Mouse (Mus musculus) forebrain, embryonic 16.5 days (tissue): Measurements from ENCODE around the gene Kcnk3. TPM values are rescaled to one million over a fixed set of nuclear protein-coding genes. Genes with fewer than 3 reads are reported as not detected.

Experiments used
- ATAC-seq: fragments of 200-750 bp; cut with Nextera tagmentation; 2 replicates; pipeline ENCODE4 v1.8.0; 2017; ENCODE audit warnings: mild to moderate bottlenecking, moderate library complexity
- H3K27ac ChIP-seq: fragments of 300-500 bp; sonication (generic); 2 replicates; pipeline ENCODE4 v1.5.1; 2014; ENCODE audit warnings: low read length, control low read depth
- H3K27me3 ChIP-seq: fragments of 300-500 bp; sonication (generic); replicated peaks from 2 replicates; pipeline ENCODE4 v1.6.1; 2014; ENCODE audit warnings: low read length; ENCODE audit not compliant: control insufficient read depth, insufficient read depth
- H3K36me3 ChIP-seq: fragments of 300-500 bp; sonication (generic); 2 replicates; pipeline ENCODE4 v1.6.1; 2014; ENCODE audit not compliant: control insufficient read depth, insufficient read depth
- H3K4me1 ChIP-seq: fragments of 300-500 bp; sonication (generic); replicated peaks from 2 replicates; pipeline ENCODE4 v1.6.1; 2014; ENCODE audit warnings: low read length; ENCODE audit not compliant: control insufficient read depth, insufficient read depth
- H3K4me2 ChIP-seq: fragments of 300-500 bp; sonication (generic); 2 replicates; pipeline ENCODE4 v1.6.1; 2014; ENCODE audit warnings: mild to moderate bottlenecking, low read length, control low read depth
- H3K4me3 ChIP-seq: fragments of 300-500 bp; sonication (generic); replicated peaks from 2 replicates; pipeline ENCODE4 v1.5.1; 2014; ENCODE audit warnings: mild to moderate bottlenecking, low read length, control low read depth
- H3K9ac ChIP-seq: fragments of 300-500 bp; sonication (generic); replicated peaks from 2 replicates; pipeline ENCODE4 v1.6.1; 2014; ENCODE audit warnings: low read depth, low read length, control low read depth
- H3K9me3 ChIP-seq: fragments of 300-500 bp; sonication (generic); 2 replicates; pipeline ENCODE4 v1.6.1; 2016; ENCODE audit warnings: low read length; ENCODE audit not compliant: control insufficient read depth
- WGBS: fragments of 180-500 bp; shearing (Covaris S2); extraction: QIAGEN DNeasy Blood & Tissue Kit; methylation state at CpG from one replicate; pipeline ENCODE4 v1.1.7; 2014; 5-methylcytosine and 5-hydroxymethylcytosine counted together
- polyA plus RNA-seq: library from polyadenylated mRNA; unstranded; fragments of >200 nt; fragmentation: Nextera tagmentation; extraction: Ambion mirVana; gene quantifications from 2 replicates; pipeline ENCODE4 v1.2.1, GENCODE M21; 2015

Kcnk3 gene
- 2.8 and 3.5 TPM in 2 replicates for polyA plus RNA-seq

GRCm38 (mm10) chr5:30587681-30588300, at the start of gene Kcnk3:
Gene Kcnk3 (plus strand): TSS chr5:30588170.
- Histone ChIP-seq H3K9me3 (no peaks in the 10 kb centered on the region), H3K27me3 (peaks cover 23% of the 10 kb centered on the region), H3K36me3 (no peaks in the 10 kb centered on the region), H3K4me1 (peaks cover 15% of the 10 kb centered on the region), H3K4me3 (peak within 1 kb of the TSS; percentile 60), H3K27ac (0 out of 2 replicates have a peak within 1 kb of the TSS, but pooled peaks have one; percentile 42), H3K9ac (peak within 1 kb of the TSS; percentile 70), H3K4me2 (peak within 1 kb of the TSS; percentile 94)
- peak; percentile 74 for ATAC-seq
- WGBS = 0% methylated on average over 27 of the region's 54 CpGs

DNA sequence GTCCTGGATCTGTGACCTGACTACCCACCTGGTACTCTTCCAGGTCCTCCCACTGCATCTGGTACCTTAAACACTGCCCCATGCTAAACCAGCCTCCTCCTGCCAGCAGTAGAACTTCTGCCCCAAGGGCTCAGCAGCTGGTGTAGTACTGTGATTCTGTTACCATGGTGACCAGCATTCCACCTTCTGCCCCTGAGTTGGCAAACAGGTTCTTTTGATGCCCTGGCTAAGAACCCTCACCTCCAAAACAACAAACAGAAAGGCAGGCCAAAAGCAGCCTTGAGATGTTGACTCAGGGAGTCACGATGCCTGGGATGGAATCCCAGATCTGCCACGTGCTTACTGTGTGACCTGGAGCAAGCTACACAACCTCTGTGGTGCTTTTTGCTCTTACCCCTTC, 42.3 kb upstream of the Kcnk3 start, which contains the start of gene Cib4:
Cib4 (minus strand) TSS at position 139 of the 400 bp plus-strand sequence.
- H3K27ac ChIP-seq = no peak within 1 kb of the TSS
- H3K27me3 ChIP-seq = no peaks in the 10 kb centered on the region
- 45% methylated on average over 2 of the region's 2 CpGs for WGBS
- H3K9me3 ChIP-seq = no peaks in the 10 kb centered on the region
- peaks cover 5% of the 10 kb centered on the region for H3K4me1 ChIP-seq
- no peaks in the 10 kb centered on the region for H3K36me3 ChIP-seq
- no peak within 1 kb of the TSS for H3K4me2 ChIP-seq
- H3K4me3 ChIP-seq = no peak within 1 kb of the TSS
- H3K9ac ChIP-seq = no peak within 1 kb of the TSS
- ATAC-seq = no peak

GRCm38 (mm10) chr5:30548681-30549080, 39.3 kb upstream of the Kcnk3 start:
- no peaks in the 10 kb centered on the region for H3K36me3 ChIP-seq
- H3K4me2 ChIP-seq = no peak overlapping the region
- WGBS = 42% methylated on average over 2 of the region's 2 CpGs
- no peak overlapping the region for H3K4me3 ChIP-seq
- peaks cover 5% of the 10 kb centered on the region for H3K4me1 ChIP-seq
- H3K9ac ChIP-seq = no peak overlapping the region
- ATAC-seq = no peak; the same call in 1 of the 2 replicates
- no peaks in the 10 kb centered on the region for H3K27me3 ChIP-seq
- H3K27ac ChIP-seq = no peak overlapping the region
- H3K9me3 ChIP-seq = no peaks in the 10 kb centered on the region

DNA sequence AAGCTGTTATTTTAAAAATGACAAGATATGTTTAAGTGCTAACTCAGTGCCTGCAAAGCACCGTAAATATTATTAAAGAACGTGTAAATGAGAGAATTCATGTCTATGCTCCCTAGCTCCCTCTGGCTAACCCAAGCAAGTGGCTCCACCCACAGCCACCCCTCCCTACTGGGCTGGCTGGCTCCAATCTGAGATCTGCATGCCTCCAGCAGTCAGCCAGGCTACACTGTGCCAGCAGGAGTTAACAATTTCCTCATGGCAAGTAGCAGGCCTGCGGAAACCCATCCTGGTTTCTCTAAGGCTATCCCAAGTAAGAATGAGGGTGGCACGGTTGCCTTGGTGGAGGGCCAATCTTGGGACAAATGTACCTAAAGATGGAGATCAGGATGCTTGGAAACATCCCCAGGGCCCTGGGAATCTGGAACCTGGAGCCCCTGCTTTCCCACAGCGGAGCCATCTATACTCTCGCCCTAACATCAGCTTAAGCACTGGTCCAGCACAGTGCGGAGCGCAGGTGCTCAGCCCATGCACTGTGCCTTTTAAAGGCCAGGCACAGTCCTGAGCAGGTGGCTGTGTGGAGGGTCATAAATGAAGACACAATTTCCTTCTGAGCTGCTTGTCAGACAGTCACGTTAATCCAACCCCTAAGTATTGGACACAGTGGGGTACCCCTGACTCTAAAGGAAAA, 37.5 kb upstream of the Kcnk3 start:
- peak; percentile 89 for ATAC-seq
- Histone ChIP-seq H3K27me3 (no peaks in the 10 kb centered on the region), H3K27ac (no peak overlapping the region), H3K4me1 (peaks cover 5% of the 10 kb centered on the region), H3K4me2 (no peak overlapping the region), H3K4me3 (no peak overlapping the region), H3K36me3 (no peaks in the 10 kb centered on the region), H3K9me3 (no peaks in the 10 kb centered on the region), H3K9ac (no peak overlapping the region)
- 55% methylated on average over 9 of the region's 9 CpGs for WGBS

GRCm38 (mm10) chr5:30551022-30551638, 36.8 kb upstream of the Kcnk3 start:
- Histone ChIP-seq H3K36me3 (no peaks in the 10 kb centered on the region), H3K9ac (no peak overlapping the region), H3K4me3 (no peak overlapping the region), H3K4me1 (peaks cover 5% of the 10 kb centered on the region), H3K27me3 (no peaks in the 10 kb centered on the region), H3K4me2 (no peak overlapping the region), H3K9me3 (no peaks in the 10 kb centered on the region), H3K27ac (no peak overlapping the region)
- 78% methylated on average over 8 of the region's 8 CpGs for WGBS
- no peak for ATAC-seq

GRCm38 (mm10) chr5:30552006-30552405, 36.0 kb upstream of the Kcnk3 start:
- H3K27me3 ChIP-seq = no peaks in the 10 kb centered on the region
- no peak for ATAC-seq

DNA sequence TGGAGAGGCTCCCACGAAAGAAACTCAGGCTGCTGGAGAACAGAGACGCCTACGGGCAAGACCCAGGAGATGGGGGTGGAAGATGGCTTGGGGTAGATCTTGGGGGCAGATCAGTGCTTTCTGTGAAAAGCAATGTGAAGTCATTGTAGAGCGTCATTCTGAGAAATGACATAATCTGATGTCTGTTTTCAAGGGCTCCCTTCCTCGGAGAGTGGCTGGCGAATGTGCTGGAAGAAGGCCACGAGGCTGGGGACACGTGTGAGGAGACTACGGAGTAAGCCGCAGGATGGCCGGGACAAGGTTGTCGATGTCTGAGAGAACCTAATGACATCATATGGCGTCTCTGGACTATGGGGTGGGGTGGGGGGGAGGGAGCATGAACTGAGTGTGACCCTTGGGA, 34.0 kb upstream of the Kcnk3 start:
- Histone ChIP-seq H3K27me3 (no peaks in the 10 kb centered on the region), H3K9me3 (no peaks in the 10 kb centered on the region), H3K4me2 (no peak overlapping the region), H3K4me3 (no peak overlapping the region), H3K4me1 (peaks cover 5% of the 10 kb centered on the region), H3K27ac (no peak overlapping the region), H3K36me3 (no peaks in the 10 kb centered on the region), H3K9ac (no peak overlapping the region)
- WGBS = 89% methylated on average over 13 of the region's 13 CpGs
- no peak for ATAC-seq

More at GRCm38 (mm10) chr5:30552006-30552405, 36.0 kb upstream of the Kcnk3 start:
- 82% methylated on average over 6 of the region's 6 CpGs for WGBS
- Histone ChIP-seq H3K4me3 (no peak overlapping the region), H3K27ac (no peak overlapping the region), H3K4me1 (peaks cover 5% of the 10 kb centered on the region), H3K36me3 (no peaks in the 10 kb centered on the region), H3K9me3 (no peaks in the 10 kb centered on the region), H3K4me2 (no peak overlapping the region), H3K9ac (no peak overlapping the region)

GRCm38 (mm10) chr5:30554981-30555380, 33.0 kb upstream of the Kcnk3 start:
- H3K4me1 ChIP-seq = peaks cover 5% of the 10 kb centered on the region
- no peaks in the 10 kb centered on the region for H3K36me3 ChIP-seq
- no peak overlapping the region for H3K4me2 ChIP-seq
- 77% methylated on average over 8 of the region's 8 CpGs for WGBS
- H3K4me3 ChIP-seq = no peak overlapping the region
- no peaks in the 10 kb centered on the region for H3K9me3 ChIP-seq
- ATAC-seq = no peak
- no peaks in the 10 kb centered on the region for H3K27me3 ChIP-seq
- H3K27ac ChIP-seq = no peak overlapping the region
- H3K9ac ChIP-seq = no peak overlapping the region

DNA sequence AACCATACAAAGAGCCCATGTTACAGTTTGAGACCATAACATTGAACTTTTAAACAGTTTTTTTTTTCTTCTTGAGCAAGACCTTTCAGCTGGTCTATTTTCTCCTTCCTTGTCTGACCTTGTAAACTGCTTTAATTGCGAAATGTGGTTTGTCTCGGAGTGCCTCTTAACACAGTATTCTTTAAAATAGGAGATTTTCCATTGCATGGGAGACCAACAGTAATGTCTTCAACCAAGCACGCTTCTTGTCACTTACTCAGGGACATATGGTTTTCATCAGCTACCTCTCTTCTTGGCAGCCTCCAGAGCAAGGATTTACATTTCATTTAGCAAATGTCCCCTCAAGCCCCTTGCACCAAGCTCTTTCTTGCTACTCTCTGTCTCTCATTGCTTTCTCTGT, 31.7 kb upstream of the Kcnk3 start:
- H3K4me3 ChIP-seq = no peak overlapping the region
- H3K36me3 ChIP-seq = no peaks in the 10 kb centered on the region
- H3K27ac ChIP-seq = no peak overlapping the region
- no peaks in the 10 kb centered on the region; the same call in 1 of the 2 replicates for H3K4me1 ChIP-seq
- no peaks in the 10 kb centered on the region for H3K9me3 ChIP-seq
- H3K27me3 ChIP-seq = no peaks in the 10 kb centered on the region
- H3K9ac ChIP-seq = no peak overlapping the region
- 73% methylated on average over 3 of the region's 3 CpGs for WGBS
- no peak for ATAC-seq
- no peak overlapping the region for H3K4me2 ChIP-seq
